Mouse (Mus musculus) thymus, adult 2 months (tissue): ENCODE data around the gene Ripor3. TPM values are rescaled to one million over a fixed set of nuclear protein-coding genes. Genes with fewer than 3 reads are reported as not detected.

ENCODE experiments used
- DNase-seq: peaks from one replicate; pipeline ENCODE4 v3.0.0; 2021
- H3K27ac ChIP-seq: fragments of 200-500 bp; 2 replicates; pipeline ENCODE4 v1.5.1; 2012; ENCODE audit warnings: low read length, control low read depth; ENCODE audit not compliant: control insufficient read depth, insufficient read depth
- H3K27me3 ChIP-seq: fragments of 200-500 bp; 2 replicates; pipeline ENCODE4 v1.6.1; 2012; ENCODE audit warnings: mild to moderate bottlenecking, low read length, moderate library complexity, mixed read lengths; ENCODE audit not compliant: control insufficient read depth, insufficient read depth
- H3K36me3 ChIP-seq: fragments of 200-500 bp; 2 replicates; pipeline ENCODE4 v1.6.1; 2012; ENCODE audit warnings: mild to moderate bottlenecking, low read length, moderate library complexity; ENCODE audit not compliant: control insufficient read depth, insufficient read depth
- H3K4me1 ChIP-seq: fragments of 200-500 bp; replicated peaks from 2 replicates; pipeline ENCODE4 v1.6.1; 2012; ENCODE audit warnings: low read length; ENCODE audit not compliant: control insufficient read depth, insufficient read depth
- H3K4me3 ChIP-seq: fragments of 200-500 bp; 2 replicates; pipeline ENCODE4 v1.5.1; 2012; ENCODE audit warnings: mild to moderate bottlenecking, low read length, control low read depth, moderate library complexity; ENCODE audit not compliant: control insufficient read depth, insufficient read depth
- CTCF ChIP-seq: fragments of 200-500 bp; IDR thresholded peaks from 2 replicates; pipeline ENCODE4 v1.5.1; 2012; ENCODE audit warnings: mild to moderate bottlenecking, control low read depth, low read length, moderate library complexity, borderline replicate concordance; ENCODE audit not compliant: control insufficient read depth, poor library complexity, insufficient read depth; ENCODE audit errors: extremely low read depth
- POLR2A ChIP-seq: fragments of 200-500 bp; IDR thresholded peaks from 2 replicates; pipeline ENCODE4 v1.6.1; 2012; ENCODE audit warnings: mild to moderate bottlenecking, low read length, control low read depth, moderate library complexity; ENCODE audit not compliant: control insufficient read depth, poor library complexity, insufficient read depth; ENCODE audit errors: extremely low read depth
- WGBS: fragments of 180-500 bp; shearing (Covaris S2); methylation state at CpG from one replicate; pipeline ENCODE4 v1.1.7; 2018; 5-methylcytosine and 5-hydroxymethylcytosine counted together
- polyA plus RNA-seq: library from polyadenylated mRNA; depleted of rRNA; stranded (reverse); fragments of >200 nt; gene quantifications from 2 replicates; pipeline ENCODE4 v1.2.3, GENCODE M21; 2012

The Ripor3 gene
- polyA plus RNA-seq, 1 experiment, result 1.5 TPM

- 94% methylated on average over 12 of the region's 12 CpGs for WGBS
- TF ChIP-seq CTCF, result no peak
- TF ChIP-seq POLR2A, result no peak
- Histone ChIP-seq H3K4me1 (no peaks in the 10 kb centered on the region), H3K36me3 (no peaks in the 10 kb centered on the region), H3K4me3 (no peak overlapping the region), H3K27ac (no peak overlapping the region), H3K27me3 (no peaks in the 10 kb centered on the region)
- DNase-seq, result no peak
Observed at GRCm38 (mm10) chr2:168003431-168003830, 7.0 kb downstream of the Ripor3 start.

GRCm38 (mm10) chr2:168002884-168003283, 7.5 kb downstream of the Ripor3 start:
- H3K4me3 ChIP-seq, result no peak overlapping the region
- 90% methylated on average over 2 of the region's 2 CpGs for WGBS
- H3K36me3 ChIP-seq, result no peaks in the 10 kb centered on the region
- TF ChIP-seq CTCF (no peak), POLR2A (no peak)
- H3K27me3 ChIP-seq, result no peaks in the 10 kb centered on the region
- no peak for DNase-seq
- H3K4me1 ChIP-seq, result peaks cover under 1% of the 10 kb centered on the region
- H3K27ac ChIP-seq, result no peak overlapping the region

- H3K27ac ChIP-seq, result no peak overlapping the region
- no peaks in the 10 kb centered on the region for H3K36me3 ChIP-seq
Observed at GRCm38 (mm10) chr2:168002188-168002587, 8.2 kb downstream of the Ripor3 start.

GRCm38 (mm10) chr2:167999145-167999743, 11.2 kb downstream of the Ripor3 start:
- Histone ChIP-seq H3K36me3 (no peaks in the 10 kb centered on the region), H3K27me3 (no peaks in the 10 kb centered on the region), H3K4me3 (no peak overlapping the region), H3K4me1 (peaks cover 14% of the 10 kb centered on the region), H3K27ac (no peak overlapping the region)
- WGBS, result 93% methylated on average over 3 of the region's 3 CpGs
- no peak for TF ChIP-seq CTCF
- no peak for TF ChIP-seq POLR2A
- DNase-seq, result no peak

More at GRCm38 (mm10) chr2:168002188-168002587, 8.2 kb downstream of the Ripor3 start:
- TF ChIP-seq CTCF (no peak), POLR2A (no peak)
- DNase-seq, result no peak
- Histone ChIP-seq H3K4me3 (no peak overlapping the region), H3K4me1 (peaks cover 7% of the 10 kb centered on the region), H3K27me3 (no peaks in the 10 kb centered on the region)
- WGBS, result 53% methylated on average over 4 of the region's 4 CpGs

- H3K4me1 ChIP-seq, result peaks cover 14% of the 10 kb centered on the region
- WGBS, result 9% methylated on average over 3 of the region's 3 CpGs
- no peaks in the 10 kb centered on the region for H3K36me3 ChIP-seq
- TF ChIP-seq CTCF (no peak), POLR2A (no peak)
- H3K27me3 ChIP-seq, result no peaks in the 10 kb centered on the region
- DNase-seq, result no peak
- H3K27ac ChIP-seq, result no peak overlapping the region
- H3K4me3 ChIP-seq, result no peak overlapping the region
Observed at GRCm38 (mm10) chr2:167997562-167997961, 12.9 kb downstream of the Ripor3 start.

- no peak for DNase-seq
- Histone ChIP-seq H3K36me3 (no peaks in the 10 kb centered on the region), H3K27ac (no peak overlapping the region), H3K27me3 (no peaks in the 10 kb centered on the region), H3K4me3 (no peak overlapping the region), H3K4me1 (peaks cover 14% of the 10 kb centered on the region)
- TF ChIP-seq CTCF (no peak), POLR2A (no peak)
- WGBS, result 26% methylated on average over 8 of the region's 8 CpGs
Observed at GRCm38 (mm10) chr2:167996672-167997215, 13.7 kb downstream of the Ripor3 start.
